Mouse (Mus musculus) stomach, postnatal 0 days (tissue): ENCODE measurements at regions not wholly inside any gene's neighbourhood (a gene's known extent, or its start where the extent isn't known, plus 50 kb on each side); places are given as distances from the start of the nearest gene placed in this dataset.

Experiments
- CTCF ChIP-seq: IDR thresholded peaks from 2 replicates; pipeline ENCODE4 v1.5.1; 2016; ENCODE audit warnings: antibody characterized with exemption, low read depth, mild to moderate bottlenecking, moderate library complexity
- EP300 ChIP-seq: optimal IDR thresholded peaks from 2 replicates; pipeline ENCODE3; 2016; ENCODE audit warnings: antibody characterized with exemption

GRCm38 (mm10) chr16:51842770-51843169 lies 188.3 kb upstream of the Cblb start:
- TF ChIP-seq CTCF (no peak), EP300 (no peak)
